Mouse (Mus musculus) forebrain, embryonic 14.5 days (tissue): ENCODE measurements at regions not wholly inside any gene's neighbourhood (a gene's known extent, or its start where the extent isn't known, plus 50 kb on each side); places are given as distances from the start of the nearest gene placed in this dataset.
A peak's percentile ranks its signal among the peaks of the same experiment; 100 is the strongest.

Source experiments
- ATAC-seq: fragments of 200-750 bp; cut with Nextera tagmentation; 2 replicates; pipeline ENCODE4 v1.8.0; 2017; ENCODE audit warnings: mild to moderate bottlenecking, moderate library complexity
- DNase-seq: peaks from one replicate; pipeline ENCODE4 v3.0.0-alpha.2; 2015; ENCODE audit warnings: low spot score
- H3K27ac ChIP-seq: fragments of 300-500 bp; sonication (generic); 2 replicates; pipeline ENCODE4 v1.5.1; 2014; ENCODE audit warnings: low read depth, mild to moderate bottlenecking, control low read depth, low read length, moderate library complexity
- H3K27me3 ChIP-seq: fragments of 300-500 bp; sonication (generic); replicated peaks from 2 replicates; pipeline ENCODE4 v1.6.1; 2014; ENCODE audit warnings: low read length, control low read depth, mixed read lengths; ENCODE audit not compliant: control insufficient read depth, insufficient read depth
- H3K36me3 ChIP-seq: fragments of 300-500 bp; sonication (generic); 2 replicates; pipeline ENCODE4 v1.6.1; 2014; ENCODE audit warnings: low read length, control low read depth; ENCODE audit not compliant: control insufficient read depth, insufficient read depth
- H3K4me1 ChIP-seq: fragments of 300-500 bp; sonication (generic); 2 replicates; pipeline ENCODE4 v1.6.1; 2014; ENCODE audit warnings: antibody characterized with exemption, low read length, control low read depth; ENCODE audit not compliant: control insufficient read depth, insufficient read depth
- H3K4me2 ChIP-seq: fragments of 300-500 bp; sonication (generic); 2 replicates; pipeline ENCODE4 v1.6.1; 2014; ENCODE audit warnings: mild to moderate bottlenecking, control low read depth, low read length
- H3K4me3 ChIP-seq: fragments of 300-500 bp; sonication (generic); 2 replicates; pipeline ENCODE4 v1.5.1; 2014; ENCODE audit warnings: low read depth, low read length, control low read depth
- H3K9ac ChIP-seq: fragments of 300-500 bp; sonication (generic); 2 replicates; pipeline ENCODE4 v1.6.1; 2014; ENCODE audit warnings: mild to moderate bottlenecking, low read length, control low read depth, moderate library complexity
- H3K9me3 ChIP-seq: fragments of 300-500 bp; sonication (generic); replicated peaks from 2 replicates; pipeline ENCODE4 v1.6.1; 2016; ENCODE audit warnings: low read length, control low read depth, mixed read lengths; ENCODE audit not compliant: control insufficient read depth
- WGBS: fragments of 180-500 bp; shearing (Covaris S2); extraction: QIAGEN DNeasy Blood & Tissue Kit; methylation state at CpG from one replicate; pipeline ENCODE4 v1.1.7; 2014; 5-methylcytosine and 5-hydroxymethylcytosine counted together

- Histone ChIP-seq H3K4me3 (no peak overlapping the region), H3K9ac (no peak overlapping the region), H3K4me1 (no peaks in the 10 kb centered on the region), H3K27ac (no peak overlapping the region), H3K27me3 (no peaks in the 10 kb centered on the region), H3K9me3 (no peaks in the 10 kb centered on the region), H3K36me3 (no peaks in the 10 kb centered on the region), H3K4me2 (no peak overlapping the region)
- WGBS = 87% methylated on average over 9 of the region's 9 CpGs
- DNase-seq (no peak), ATAC-seq (no peak)
Measured at GRCm38 (mm10) chr10:93361654-93362195, 50.8 kb upstream of the Elk3 start.

- 60% methylated on average over 3 of the region's 3 CpGs for WGBS
- ATAC-seq = no peak
Measured at GRCm38 (mm10) chr10:93364108-93364793, 53.3 kb upstream of the Elk3 start.

GRCm38 (mm10) chr10:93364881-93365280 is 53.9 kb upstream of the Elk3 start:
- Histone ChIP-seq H3K36me3 (no peaks in the 10 kb centered on the region), H3K9ac (no peak overlapping the region), H3K4me1 (no peaks in the 10 kb centered on the region), H3K4me2 (no peak overlapping the region), H3K9me3 (no peaks in the 10 kb centered on the region), H3K4me3 (no peak overlapping the region), H3K27ac (no peak overlapping the region), H3K27me3 (no peaks in the 10 kb centered on the region)
- 88% methylated on average over 7 of the region's 7 CpGs for WGBS
- ATAC-seq = no peak
- no peak for DNase-seq

More at GRCm38 (mm10) chr10:93364108-93364793, 53.3 kb upstream of the Elk3 start:
- peak; percentile 36 for DNase-seq
- H3K9me3 ChIP-seq = no peaks in the 10 kb centered on the region
- peak overlapping the region; percentile 33; the same call in 1 of the 2 replicates for H3K27ac ChIP-seq
- H3K4me3 ChIP-seq = no peak overlapping the region
- no peaks in the 10 kb centered on the region for H3K4me1 ChIP-seq
- no peaks in the 10 kb centered on the region for H3K36me3 ChIP-seq
- no peak overlapping the region for H3K9ac ChIP-seq
- no peaks in the 10 kb centered on the region for H3K27me3 ChIP-seq
- no peak overlapping the region for H3K4me2 ChIP-seq

GRCm38 (mm10) chr10:93365318-93365717 is 54.4 kb upstream of the Elk3 start:
- H3K27me3 ChIP-seq = no peaks in the 10 kb centered on the region
- no peaks in the 10 kb centered on the region for H3K9me3 ChIP-seq
- ATAC-seq = no peak
- H3K4me3 ChIP-seq = no peak overlapping the region
- WGBS = 69% methylated on average over 6 of the region's 6 CpGs
- H3K36me3 ChIP-seq = no peaks in the 10 kb centered on the region
- no peak overlapping the region for H3K27ac ChIP-seq
- no peak overlapping the region for H3K9ac ChIP-seq
- DNase-seq = no peak
- H3K4me2 ChIP-seq = no peak overlapping the region
- H3K4me1 ChIP-seq = no peaks in the 10 kb centered on the region

- ATAC-seq = no peak
- no peak overlapping the region for H3K4me3 ChIP-seq
- no peak overlapping the region for H3K4me2 ChIP-seq
- H3K27me3 ChIP-seq = no peaks in the 10 kb centered on the region
- DNase-seq = no peak
- WGBS = 81% methylated on average over 5 of the region's 5 CpGs
- no peaks in the 10 kb centered on the region for H3K9me3 ChIP-seq
- no peak overlapping the region for H3K27ac ChIP-seq
- H3K9ac ChIP-seq = no peak overlapping the region
- no peaks in the 10 kb centered on the region for H3K4me1 ChIP-seq
- no peaks in the 10 kb centered on the region for H3K36me3 ChIP-seq
Measured at GRCm38 (mm10) chr10:93365824-93366223, 54.9 kb upstream of the Elk3 start.

GRCm38 (mm10) chr10:93369737-93370136 is 58.8 kb upstream of the Elk3 start:
- WGBS = 78% methylated on average over 3 of the region's 3 CpGs
- Histone ChIP-seq H3K9me3 (no peaks in the 10 kb centered on the region), H3K4me2 (no peak overlapping the region), H3K4me3 (no peak overlapping the region), H3K4me1 (peaks cover 11% of the 10 kb centered on the region), H3K27ac (no peak overlapping the region), H3K36me3 (no peaks in the 10 kb centered on the region), H3K27me3 (no peaks in the 10 kb centered on the region), H3K9ac (no peak overlapping the region)
- DNase-seq (no peak), ATAC-seq (no peak)

GRCm38 (mm10) chr10:93370331-93370730 is 59.4 kb upstream of the Elk3 start:
- ATAC-seq (no peak), DNase-seq (no peak)
- 86% methylated on average over 6 of the region's 6 CpGs for WGBS
- H3K4me1 ChIP-seq = peaks cover 17% of the 10 kb centered on the region
- H3K9ac ChIP-seq = no peak overlapping the region
- no peaks in the 10 kb centered on the region for H3K9me3 ChIP-seq
- H3K4me3 ChIP-seq = no peak overlapping the region
- H3K4me2 ChIP-seq = no peak overlapping the region
- no peaks in the 10 kb centered on the region for H3K36me3 ChIP-seq
- H3K27me3 ChIP-seq = no peaks in the 10 kb centered on the region
- no peak overlapping the region for H3K27ac ChIP-seq

GRCm38 (mm10) chr10:93372281-93372680 is 61.3 kb upstream of the Elk3 start:
- no peaks in the 10 kb centered on the region for H3K27me3 ChIP-seq
- 91% methylated on average over 7 of the region's 7 CpGs for WGBS
- no peak overlapping the region for H3K9ac ChIP-seq
- no peaks in the 10 kb centered on the region for H3K36me3 ChIP-seq
- H3K9me3 ChIP-seq = no peaks in the 10 kb centered on the region
- ATAC-seq (no peak), DNase-seq (no peak)
- no peak overlapping the region for H3K4me2 ChIP-seq
- H3K27ac ChIP-seq = no peak overlapping the region
- peaks cover 18% of the 10 kb centered on the region for H3K4me1 ChIP-seq
- no peak overlapping the region for H3K4me3 ChIP-seq

- H3K9me3 ChIP-seq = no peaks in the 10 kb centered on the region
- no peaks in the 10 kb centered on the region for H3K27me3 ChIP-seq
- H3K4me1 ChIP-seq = peaks cover 18% of the 10 kb centered on the region
- H3K4me3 ChIP-seq = no peak overlapping the region
- no peak overlapping the region for H3K27ac ChIP-seq
- no peak overlapping the region for H3K9ac ChIP-seq
- H3K36me3 ChIP-seq = no peaks in the 10 kb centered on the region
- H3K4me2 ChIP-seq = no peak overlapping the region
- DNase-seq (no peak), ATAC-seq (no peak)
- WGBS = 93% methylated on average over 5 of the region's 5 CpGs
Measured at GRCm38 (mm10) chr10:93373265-93373664, 62.3 kb upstream of the Elk3 start.
